9 mouse cellular contexts compared by ENCODE assay signal in genomic region chr2:110173818-110174247, GRCm38 (mm10).
A peak's percentile ranks its signal among the peaks of the same experiment; 100 is the strongest.
DNase-seq lines count a peak whose midpoint lies in the region; ATAC-seq and TF ChIP-seq lines count a peak whose summit lies in the region.
"Had no signal": no experiment of that assay in that cellular context is flagged by ENCODE, and none has a peak within 500 bp of the region (broad histone marks: within the 10 kb centered on the region; RNA-seq: fewer than 3 reads in every experiment).

No protein-coding gene starts in this region.

- no peak for TF ChIP-seq CTCF in liver, postnatal 0 days (IDR thresholded peaks at IDR 0.05; ENCODE audit: low read depth)

- H3K4me2 ChIP-seq in liver, postnatal 0 days (ENCODE audit: low read depth, low read length): no peak overlapping the region
- 0 out of 2 replicates have a peak overlapping the region, but pooled peaks have one; percentile 0 for H3K4me2 ChIP-seq in hindbrain, embryonic 13.5 days
- H3K4me2 ChIP-seq in neural tube, embryonic 12.5 days (replicated peaks): 0 out of 2 replicates have a peak overlapping the region, but pooled peaks have one; percentile 7

- H3K9me3 ChIP-seq in liver, postnatal 0 days (ENCODE audit: low read length): no peaks in the 10 kb centered on the region
- H3K9me3 ChIP-seq in hindbrain, embryonic 13.5 days: no peaks in the 10 kb centered on the region
- no peaks in the 10 kb centered on the region for H3K9me3 ChIP-seq in neural tube, embryonic 12.5 days

- H3K4me1 ChIP-seq in liver, postnatal 0 days (ENCODE audit: insufficient read depth): no peaks in the 10 kb centered on the region
- peaks cover 29% of the 10 kb centered on the region for H3K4me1 ChIP-seq in hindbrain, embryonic 13.5 days (replicated peaks)
- peaks cover 26% of the 10 kb centered on the region for H3K4me1 ChIP-seq in neural tube, embryonic 12.5 days

- no peak for TF ChIP-seq EP300 in liver, postnatal 0 days (IDR thresholded peaks at IDR 0.05; ENCODE audit: low read depth)

- WGBS in liver, postnatal 0 days (ENCODE audit: insufficient replicate concordance): 61% methylated on average over 7 of the region's 7 CpGs
- WGBS in hindbrain, embryonic 13.5 days: 28% methylated on average over 7 of the region's 7 CpGs
- 36% methylated on average over 7 of the region's 7 CpGs for WGBS in neural tube, embryonic 12.5 days

- no peaks in the 10 kb centered on the region for H3K36me3 ChIP-seq in liver, postnatal 0 days (replicated peaks; ENCODE audit: insufficient read depth, low read length)
- H3K36me3 ChIP-seq in hindbrain, embryonic 13.5 days: no peaks in the 10 kb centered on the region
- H3K36me3 ChIP-seq in neural tube, embryonic 12.5 days: no peaks in the 10 kb centered on the region

- no peak for ATAC-seq in liver, postnatal 0 days
- peak; percentile 89 for ATAC-seq in hindbrain, embryonic 13.5 days (ENCODE audit: low FRiP score)
- peak; percentile 86 for ATAC-seq in neural tube, embryonic 12.5 days (ENCODE audit: low FRiP score, low read depth)

- H3K27ac ChIP-seq in liver, postnatal 0 days (ENCODE audit: low read depth): no peak overlapping the region
- H3K27ac ChIP-seq in hindbrain, embryonic 13.5 days: peak overlapping the region; percentile 81
- H3K27ac ChIP-seq in neural tube, embryonic 12.5 days: no peak overlapping the region

- no peaks in the 10 kb centered on the region for H3K27me3 ChIP-seq in liver, postnatal 0 days (ENCODE audit: insufficient read depth, low read length)
- H3K27me3 ChIP-seq in hindbrain, embryonic 13.5 days: no peaks in the 10 kb centered on the region
- no peaks in the 10 kb centered on the region for H3K27me3 ChIP-seq in neural tube, embryonic 12.5 days (replicated peaks)

- no peak overlapping the region for H3K9ac ChIP-seq in liver, postnatal 0 days (replicated peaks)
- H3K9ac ChIP-seq in hindbrain, embryonic 13.5 days: peak overlapping the region; percentile 9; the same call in 1 of the 2 replicates
- H3K9ac ChIP-seq in neural tube, embryonic 12.5 days: no peak overlapping the region

- peak; percentile 51 for DNase-seq in embryo, embryonic 11 days
- DNase-seq in embryo, embryonic 10 days (ENCODE audit: low spot score): no peak
- peak; percentile 15 for DNase-seq in liver
- no peak for DNase-seq in liver, postnatal 0 days
- DNase-seq in thymus, postnatal 36 days: no peak
- DNase-seq in heart, adult 11 months: no peak
- DNase-seq: B cell, adult 2 months had no signal

- H3K4me3 ChIP-seq in liver, postnatal 0 days (ENCODE audit: low read depth, low read length): no peak overlapping the region
- H3K4me3 ChIP-seq in hindbrain, embryonic 13.5 days: no peak overlapping the region
- H3K4me3 ChIP-seq in neural tube, embryonic 12.5 days: no peak overlapping the region

Comparison
In these comparisons a context has a peak if more than half of its experiments do, and no peak if none do; other contexts are left out.
1. DNase-seq: peak in embryo, embryonic 11 days (single experiment) and liver (single experiment); none in embryo, embryonic 10 days (single experiment), liver, postnatal 0 days (single experiment), thymus, postnatal 36 days (0 of 2) and heart, adult 11 months (single experiment).